Mouse (Mus musculus): ENCODE measurements around the gene Lrrc8c.
A peak's percentile ranks its signal among the peaks of the same experiment; 100 is the strongest.

The Lrrc8c gene

GRCm38 (mm10) chr5:105602585-105602984 lies 83.4 kb downstream of the Lrrc8c start:
- no peak for DNase-seq (ENCODE audit: low read depth)

- DNase-seq (ENCODE audit: low read depth), result no peak
These were observed 86.5 kb downstream of the Lrrc8c start for GRCm38 (mm10) chr5:105605736-105606135.

GRCm38 (mm10) chr5:105609683-105610082 lies 90.5 kb downstream of the Lrrc8c start:
- no peak for DNase-seq (ENCODE audit: low read depth)

GRCm38 (mm10) chr5:105613002-105613401 lies 93.8 kb downstream of the Lrrc8c start:
- no peak for DNase-seq (ENCODE audit: low read depth)

- no peak for DNase-seq (ENCODE audit: low read depth)
These were observed 94.8 kb downstream of the Lrrc8c start for GRCm38 (mm10) chr5:105614000-105614399.

- peak; percentile 64 for DNase-seq (ENCODE audit: low read depth)
These were observed 95.7 kb downstream of the Lrrc8c start for GRCm38 (mm10) chr5:105614682-105615434.

GRCm38 (mm10) chr5:105615871-105616454 lies 96.8 kb downstream of the Lrrc8c start:
- DNase-seq (ENCODE audit: low read depth), result peak; percentile 54

GRCm38 (mm10) chr5:105616538-105616937 lies 97.3 kb downstream of the Lrrc8c start:
- peak; percentile 45 for DNase-seq (ENCODE audit: low read depth)

- DNase-seq (ENCODE audit: low read depth), result no peak
These were observed 99.3 kb downstream of the Lrrc8c start for GRCm38 (mm10) chr5:105618510-105618909.

GRCm38 (mm10) chr5:105619666-105620065 lies 100.5 kb downstream of the Lrrc8c start:
- no peak for DNase-seq (ENCODE audit: low read depth)

- no peak for DNase-seq (ENCODE audit: low read depth)
These were observed 101.4 kb downstream of the Lrrc8c start for GRCm38 (mm10) chr5:105620505-105621116.

GRCm38 (mm10) chr5:105623074-105623713 lies 104.0 kb downstream of the Lrrc8c start:
- DNase-seq (ENCODE audit: low read depth), result peak; percentile 41

- DNase-seq (ENCODE audit: low read depth), result no peak
These were observed 105.1 kb downstream of the Lrrc8c start for GRCm38 (mm10) chr5:105624257-105624656.

GRCm38 (mm10) chr5:105625504-105626150 lies 106.4 kb downstream of the Lrrc8c start:
- peak; percentile 18 for DNase-seq (ENCODE audit: low read depth)

GRCm38 (mm10) chr5:105626355-105626754 lies 107.2 kb downstream of the Lrrc8c start:
- DNase-seq (ENCODE audit: low read depth), result no peak

GRCm38 (mm10) chr5:105627093-105627492 lies 107.9 kb downstream of the Lrrc8c start:
- no peak for DNase-seq (ENCODE audit: low read depth)

GRCm38 (mm10) chr5:105629955-105630354 lies 110.8 kb downstream of the Lrrc8c start:
- DNase-seq (ENCODE audit: low read depth), result no peak

- DNase-seq (ENCODE audit: low read depth), result no peak
These were observed 112.9 kb downstream of the Lrrc8c start for GRCm38 (mm10) chr5:105632066-105632465.

- peak; percentile 78 for DNase-seq (ENCODE audit: low read depth)
These were observed 116.4 kb downstream of the Lrrc8c start for GRCm38 (mm10) chr5:105635576-105635975.

- DNase-seq (ENCODE audit: low read depth), result peak; percentile 65
These were observed 117.5 kb downstream of the Lrrc8c start for GRCm38 (mm10) chr5:105636484-105637191.

- peak; percentile 28 for DNase-seq (ENCODE audit: low read depth)
These were observed 119.1 kb downstream of the Lrrc8c start for GRCm38 (mm10) chr5:105638266-105638665.

Measured in naive thymus-derived CD4-positive, alpha-beta T cell, adult 2 months (primary cell).